Mouse (Mus musculus): ENCODE data around the gene D5Ertd579e. TPM values are rescaled to one million over a fixed set of nuclear protein-coding genes. Genes with fewer than 3 reads are reported as not detected.

Gene D5Ertd579e
- 56.2 and 64.6 TPM in 2 replicates for total RNA-seq (2014; rRNA removed)
- polyA plus RNA-seq (2015; fragmentation: Nextera tagmentation; extraction: Ambion mirVana): 31.0 and 32.2 TPM in 2 replicates

DNA sequence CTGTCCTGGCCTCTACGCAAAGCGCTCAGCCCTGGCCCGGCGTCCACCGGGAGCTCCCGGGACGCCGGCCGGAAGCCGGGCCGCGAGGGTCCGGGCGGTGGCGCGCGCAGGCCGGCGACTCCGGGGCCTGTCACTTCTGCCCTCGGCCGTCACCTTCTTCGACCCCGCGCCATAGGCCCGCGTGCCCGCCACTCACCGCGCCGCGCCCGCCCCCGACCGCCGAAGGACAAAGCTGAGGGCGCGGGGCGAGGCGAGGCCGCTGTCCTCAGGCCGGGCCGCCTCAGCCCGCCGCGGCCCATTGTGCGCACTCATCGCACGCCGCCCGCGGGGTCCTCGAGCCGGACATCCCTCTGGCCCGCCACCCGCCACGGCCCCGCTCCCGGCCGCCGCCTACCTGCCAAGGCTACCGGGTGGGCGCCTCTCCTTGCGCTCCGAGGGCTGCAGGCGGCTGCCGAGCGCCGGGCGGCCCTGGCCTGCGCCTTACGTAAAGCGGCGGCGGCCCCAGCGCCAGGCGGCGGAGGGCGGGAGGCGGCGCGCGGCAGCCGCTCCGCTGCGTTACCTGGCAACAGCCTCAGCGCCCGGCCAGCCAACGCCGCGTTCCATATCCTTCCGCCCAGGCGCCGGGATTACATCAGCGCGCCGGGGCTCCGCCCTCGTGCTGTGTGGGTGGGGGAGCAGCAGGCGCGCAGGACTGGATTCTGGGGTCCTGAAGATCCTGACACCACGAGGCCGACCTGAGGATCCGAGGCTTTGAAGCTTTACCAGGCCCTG, at the start of gene D5Ertd579e:
TSS of gene D5Ertd579e (minus strand) at position 564 of the 771 bp plus-strand sequence.
- Histone ChIP-seq H3K27me3 (ENCODE audit: insufficient read depth, low read length) (no peaks in the 10 kb centered on the region), H3K4me1 (ENCODE audit: insufficient read depth, low read length) (0 out of 2 replicates have a peak, but pooled peaks cover 4% of the 10 kb centered on the region), H3K9ac (replicated peaks; ENCODE audit: low read length) (peak within 1 kb of the TSS; percentile 90), H3K4me3 (ENCODE audit: low read length) (peak within 1 kb of the TSS; percentile 83), H3K36me3 (ENCODE audit: insufficient read depth, low read length) (no peaks in the 10 kb centered on the region), H3K4me2 (ENCODE audit: low read depth, low read length) (peak within 1 kb of the TSS; percentile 80), H3K9me3 (ENCODE audit: low read length) (no peaks in the 10 kb centered on the region), H3K27ac (peak within 1 kb of the TSS; percentile 90)
- DNase-seq (ENCODE audit: low spot score) (peak; percentile 97), ATAC-seq (peak; percentile 96)
- no peak for TF ChIP-seq CTCF (IDR thresholded peaks at IDR 0.05; ENCODE audit: low read depth)
- WGBS: under 1% methylated on average over 86 of the region's 104 CpGs

DNA sequence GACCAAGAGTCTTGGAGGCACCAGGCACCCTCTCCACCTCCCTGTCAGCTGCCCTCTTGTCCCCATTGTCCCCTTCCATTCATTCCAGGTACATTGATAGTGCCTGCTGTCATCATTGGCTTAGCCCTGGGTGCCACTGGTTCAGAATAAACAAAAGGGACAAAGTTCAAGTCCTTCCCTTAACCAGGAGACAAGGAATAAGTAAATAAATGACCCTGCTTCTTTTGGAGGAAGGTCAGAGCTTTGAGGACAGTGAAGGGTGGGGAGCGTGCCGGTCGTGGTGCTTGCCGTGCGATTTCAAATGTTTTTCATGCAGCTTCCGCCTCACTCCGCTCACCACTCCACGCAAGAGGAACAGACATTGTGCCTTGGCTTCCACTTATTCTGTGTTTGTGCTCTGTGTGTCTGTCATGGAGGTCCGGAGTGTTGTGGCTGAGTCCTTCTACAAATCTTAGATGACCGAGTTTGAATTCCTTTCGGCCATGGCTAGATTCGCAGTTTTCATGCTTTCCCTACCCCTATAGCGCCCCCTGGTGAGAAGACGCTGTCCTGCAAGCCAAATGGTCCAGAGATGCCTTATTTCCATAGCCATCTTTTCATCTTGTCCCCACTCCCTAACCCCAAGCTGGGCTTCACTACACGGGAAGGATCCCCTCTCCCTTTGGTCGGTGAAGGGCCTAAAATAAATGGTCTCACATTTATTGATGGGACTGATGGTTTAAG, 46.5 kb upstream of the D5Ertd579e start:
- Histone ChIP-seq H3K27me3 (ENCODE audit: insufficient read depth, low read length) (no peaks in the 10 kb centered on the region), H3K9ac (replicated peaks; ENCODE audit: low read length) (no peak overlapping the region), H3K27ac (no peak overlapping the region), H3K4me3 (ENCODE audit: low read length) (no peak overlapping the region), H3K9me3 (ENCODE audit: low read length) (no peaks in the 10 kb centered on the region), H3K4me1 (ENCODE audit: insufficient read depth, low read length) (peaks cover 7% of the 10 kb centered on the region), H3K36me3 (ENCODE audit: insufficient read depth, low read length) (no peaks in the 10 kb centered on the region), H3K4me2 (ENCODE audit: low read depth, low read length) (no peak overlapping the region)
- 37% methylated on average over 16 of the region's 16 CpGs for WGBS
- ATAC-seq (no peak), DNase-seq (ENCODE audit: low spot score) (peak; percentile 80)
- TF ChIP-seq CTCF (IDR thresholded peaks at IDR 0.05; ENCODE audit: low read depth): peak; percentile 94

DNA sequence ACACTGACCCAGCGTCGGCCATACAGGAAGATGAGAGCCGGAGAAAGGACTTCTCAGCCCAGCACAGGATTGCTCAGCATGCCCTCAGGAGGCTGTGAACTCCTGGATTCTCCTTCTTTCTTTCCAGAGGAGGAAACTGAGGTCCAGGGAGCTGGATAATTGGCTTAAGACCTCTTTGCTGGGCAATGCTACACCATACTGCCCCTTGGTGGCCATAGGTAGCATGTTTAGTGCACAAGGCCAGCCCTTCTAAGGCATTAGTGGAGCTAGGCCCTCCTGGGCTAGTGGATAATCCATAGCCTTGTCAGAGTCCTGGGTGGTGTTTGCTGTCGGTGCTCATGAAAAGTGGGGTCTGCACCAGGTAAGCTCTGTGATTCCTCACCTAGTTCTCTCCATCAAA, 44.0 kb upstream of the D5Ertd579e start:
- WGBS: 67% methylated on average over 4 of the region's 4 CpGs
- peak; percentile 73 for DNase-seq (ENCODE audit: low spot score)

DNA sequence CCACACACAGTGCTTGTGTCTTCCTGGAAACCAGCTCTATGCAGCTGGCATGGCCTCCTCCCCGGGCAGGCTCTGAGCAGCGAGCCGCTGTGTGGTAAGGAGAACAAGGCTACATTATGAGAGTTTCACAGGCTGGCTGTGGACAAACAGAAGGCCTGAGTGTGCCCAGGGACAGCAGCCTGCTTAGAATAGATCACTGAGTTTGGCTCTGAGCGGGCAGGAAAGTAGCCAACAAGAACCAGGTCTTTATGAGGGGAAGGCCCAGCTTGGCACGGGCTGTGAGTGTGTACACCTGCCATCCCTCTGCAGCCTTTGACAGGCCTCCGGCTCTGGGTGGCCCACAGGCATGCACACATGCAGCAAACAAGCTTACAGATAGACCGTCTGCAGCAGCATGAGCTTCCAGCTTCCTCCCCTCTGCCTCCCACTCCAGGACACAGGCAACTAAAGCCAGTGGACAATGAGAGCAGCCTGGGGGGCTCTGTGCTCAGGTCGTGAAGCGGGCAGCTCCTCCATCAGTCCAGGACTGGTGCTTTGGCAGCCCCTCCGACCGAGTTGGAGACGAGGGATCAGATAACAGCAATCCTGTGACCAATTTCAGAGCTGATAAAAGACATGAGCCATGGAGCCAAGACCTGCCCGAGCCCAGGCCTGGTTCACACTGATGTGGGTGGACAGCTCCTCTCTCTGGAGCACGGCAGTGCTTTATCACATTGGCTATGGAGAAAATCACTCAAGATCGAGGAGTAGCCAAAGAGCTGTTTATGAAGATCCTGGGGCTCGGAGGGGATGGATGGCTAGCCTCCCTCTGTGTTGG, 43.2 kb upstream of the D5Ertd579e start:
- no peak overlapping the region for H3K4me3 ChIP-seq (ENCODE audit: low read length)
- no peaks in the 10 kb centered on the region for H3K9me3 ChIP-seq (ENCODE audit: low read length)
- H3K9ac ChIP-seq (replicated peaks; ENCODE audit: low read length): 0 out of 2 replicates have a peak overlapping the region, but pooled peaks have one; percentile 2
- no peak overlapping the region for H3K4me2 ChIP-seq (ENCODE audit: low read depth, low read length)
- H3K36me3 ChIP-seq (ENCODE audit: insufficient read depth, low read length): no peaks in the 10 kb centered on the region
- no peak for TF ChIP-seq CTCF (IDR thresholded peaks at IDR 0.05; ENCODE audit: low read depth)
- ATAC-seq (peak; percentile 95), DNase-seq (ENCODE audit: low spot score) (peak; percentile 86)
- H3K4me1 ChIP-seq (ENCODE audit: insufficient read depth, low read length): no peaks in the 10 kb centered on the region
- H3K27ac ChIP-seq: peak overlapping the region; percentile 71
- WGBS: 47% methylated on average over 16 of the region's 16 CpGs
- no peaks in the 10 kb centered on the region for H3K27me3 ChIP-seq (ENCODE audit: insufficient read depth, low read length)

More for the DNA sequence above, 44.0 kb upstream of the D5Ertd579e start:
- no peak overlapping the region for H3K9ac ChIP-seq (replicated peaks; ENCODE audit: low read length)
- no peaks in the 10 kb centered on the region for H3K27me3 ChIP-seq (ENCODE audit: insufficient read depth, low read length)
- H3K4me2 ChIP-seq (ENCODE audit: low read depth, low read length): no peak overlapping the region
- TF ChIP-seq CTCF (IDR thresholded peaks at IDR 0.05; ENCODE audit: low read depth): peak; percentile 71
- H3K36me3 ChIP-seq (ENCODE audit: insufficient read depth, low read length): no peaks in the 10 kb centered on the region
- peak overlapping the region; percentile 71; the same call in 1 of the 2 replicates for H3K27ac ChIP-seq
- no peak for ATAC-seq
- H3K4me3 ChIP-seq (ENCODE audit: low read length): no peak overlapping the region
- H3K9me3 ChIP-seq (ENCODE audit: low read length): no peaks in the 10 kb centered on the region
- no peaks in the 10 kb centered on the region for H3K4me1 ChIP-seq (ENCODE audit: insufficient read depth, low read length)

DNA sequence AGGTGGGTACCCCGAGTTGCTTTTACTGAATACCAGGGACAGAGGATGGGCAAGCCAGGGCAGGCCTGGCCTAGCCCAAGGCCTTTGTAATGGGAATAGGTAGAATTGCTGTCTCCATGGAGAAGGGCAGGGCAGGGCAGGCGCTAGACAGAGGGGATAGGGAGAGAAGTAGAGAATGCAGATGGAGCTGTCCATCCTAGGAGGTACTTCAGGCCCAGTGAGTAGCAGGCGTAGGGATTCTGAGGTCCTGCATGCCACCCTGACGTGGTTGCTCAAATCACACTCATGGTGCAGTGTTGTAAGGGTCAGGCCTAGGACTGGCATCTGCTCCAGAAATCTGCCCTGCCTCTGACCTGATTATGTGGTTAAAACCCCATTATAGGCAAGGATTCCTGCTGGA, 41.9 kb upstream of the D5Ertd579e start:
- no peak overlapping the region for H3K4me2 ChIP-seq (ENCODE audit: low read depth, low read length)
- no peaks in the 10 kb centered on the region for H3K36me3 ChIP-seq (ENCODE audit: insufficient read depth, low read length)
- 65% methylated on average over 4 of the region's 4 CpGs for WGBS
- H3K9ac ChIP-seq (replicated peaks; ENCODE audit: low read length): no peak overlapping the region
- H3K27me3 ChIP-seq (ENCODE audit: insufficient read depth, low read length): no peaks in the 10 kb centered on the region
- H3K4me1 ChIP-seq (ENCODE audit: insufficient read depth, low read length): no peaks in the 10 kb centered on the region
- H3K27ac ChIP-seq: peak overlapping the region; percentile 71; the same call in 1 of the 2 replicates
- no peak for ATAC-seq
- H3K9me3 ChIP-seq (ENCODE audit: low read length): no peaks in the 10 kb centered on the region
- no peak overlapping the region for H3K4me3 ChIP-seq (ENCODE audit: low read length)
- no peak for DNase-seq (ENCODE audit: low spot score)
- no peak for TF ChIP-seq CTCF (IDR thresholded peaks at IDR 0.05; ENCODE audit: low read depth)

DNA sequence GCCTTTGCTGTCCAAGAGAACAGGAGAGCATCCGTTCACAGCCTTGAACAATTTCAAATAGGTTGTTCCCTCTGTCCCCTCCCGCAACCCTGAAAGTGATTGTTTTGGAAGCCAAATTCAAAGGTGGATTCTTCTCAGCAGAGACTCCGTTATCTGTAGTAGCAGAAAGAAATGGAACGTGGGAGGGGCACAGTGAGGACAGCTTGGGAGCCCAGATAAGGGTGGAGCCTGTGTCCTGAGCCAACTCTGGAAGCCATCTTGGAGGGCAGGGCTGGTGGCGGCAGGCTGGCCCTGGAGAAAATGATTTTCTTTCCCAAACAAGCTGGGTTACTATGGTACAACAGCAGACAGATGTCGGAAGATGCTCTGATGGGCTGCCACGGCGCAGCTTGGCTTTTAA, 40.2 kb upstream of the D5Ertd579e start:
- Histone ChIP-seq H3K27ac (no peak overlapping the region), H3K4me1 (ENCODE audit: insufficient read depth, low read length) (no peaks in the 10 kb centered on the region), H3K4me3 (ENCODE audit: low read length) (no peak overlapping the region), H3K36me3 (ENCODE audit: insufficient read depth, low read length) (no peaks in the 10 kb centered on the region), H3K4me2 (ENCODE audit: low read depth, low read length) (no peak overlapping the region), H3K9me3 (ENCODE audit: low read length) (no peaks in the 10 kb centered on the region), H3K9ac (replicated peaks; ENCODE audit: low read length) (no peak overlapping the region), H3K27me3 (ENCODE audit: insufficient read depth, low read length) (no peaks in the 10 kb centered on the region; the same call in 1 of the 2 replicates)
- 76% methylated on average over 8 of the region's 8 CpGs for WGBS
- ATAC-seq: no peak
- TF ChIP-seq CTCF (IDR thresholded peaks at IDR 0.05; ENCODE audit: low read depth): no peak
- DNase-seq (ENCODE audit: low spot score): no peak
